Mouse (Mus musculus) heart, adult 2 months (tissue): ENCODE results near the gene Stx8.

ENCODE experiments used
- CTCF ChIP-seq: fragments of 200-600 bp; IDR thresholded peaks from 2 replicates; pipeline ENCODE4 v1.8.1; 2022; ENCODE audit warnings: antibody characterized with exemption, mild to moderate bottlenecking, moderate library complexity
- EP300 ChIP-seq: fragments of 200-500 bp; IDR thresholded peaks from 2 replicates; pipeline ENCODE4 v1.6.1; 2011; ENCODE audit warnings: low read depth, low read length, control low read depth; ENCODE audit not compliant: insufficient read depth
- POLR2A ChIP-seq: fragments of 200-500 bp; IDR thresholded peaks from 2 replicates; pipeline ENCODE4 v1.6.1; 2011; ENCODE audit warnings: mild to moderate bottlenecking, low read depth, low read length, control low read depth; ENCODE audit not compliant: insufficient read depth

DNA sequence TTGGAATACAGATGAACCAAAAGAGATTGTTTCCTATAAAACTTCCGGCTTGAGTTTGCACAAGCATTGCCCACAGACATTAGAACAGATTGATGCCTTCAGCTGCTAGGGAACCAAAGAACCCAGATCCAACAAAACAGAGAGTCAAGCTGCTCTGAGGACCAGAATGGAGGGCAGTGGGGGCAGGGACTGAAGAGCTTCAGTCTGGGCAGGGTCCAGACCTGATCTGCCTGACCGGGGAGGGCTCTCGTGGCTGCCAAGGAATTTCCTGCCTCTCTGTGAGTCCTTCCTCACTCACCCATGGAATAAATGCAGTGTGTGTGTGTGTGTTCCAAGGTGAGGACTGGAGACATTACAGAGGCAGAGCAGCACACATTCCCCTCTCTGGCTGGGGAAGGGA is 17.8 kb upstream of the Stx8 start:
- no peak for TF ChIP-seq POLR2A
- TF ChIP-seq CTCF = no peak
- TF ChIP-seq EP300 = no peak
